28 mouse cellular contexts compared by ENCODE assay signal in the genomic region with DNA sequence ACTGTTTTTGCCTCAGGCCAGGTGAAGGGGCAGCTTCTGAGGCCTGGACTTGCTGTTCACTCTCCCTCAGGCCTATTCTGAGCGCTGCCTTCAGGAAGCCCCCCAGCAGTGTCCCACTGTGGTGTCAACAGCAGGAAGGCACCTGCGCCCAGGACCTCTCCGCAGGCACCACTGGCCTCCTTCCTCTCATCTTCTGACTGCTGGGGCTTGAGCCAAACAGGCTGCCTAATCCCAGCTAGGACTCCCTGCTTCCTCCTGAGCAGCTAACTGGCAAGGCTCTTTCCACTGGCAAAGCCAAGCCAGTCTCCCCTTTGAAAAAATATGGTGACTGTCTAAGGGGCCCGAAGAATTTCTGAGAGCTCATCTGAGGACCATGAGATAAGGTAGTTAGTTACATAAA. TPM values are rescaled to one million over a fixed set of nuclear protein-coding genes. Genes with fewer than 3 reads are reported as not detected.
A peak's percentile ranks its signal among the peaks of the same experiment; 100 is the strongest.
DNase-seq lines count a peak whose midpoint lies in the region; TF ChIP-seq lines count a peak whose summit lies in the region.
"Had no signal": no experiment of that assay in that cellular context is flagged by ENCODE, and none has a peak within 500 bp of the region (broad histone marks: within the 10 kb centered on the region; RNA-seq: fewer than 3 reads in every experiment).

No protein-coding gene starts in this region.

- WGBS in bone marrow, adult 2 months, result 47% methylated on average over 4 of the region's 4 CpGs

- H3K4me3 ChIP-seq in bone marrow, adult 2 months (replicated peaks; ENCODE audit: control insufficient read depth, low read depth, low read length), result no peak overlapping the region
- H3K4me3 ChIP-seq: embryonic facial prominence, embryonic 13.5 days; forebrain, embryonic 10.5 days; forebrain, embryonic 15.5 days; hindbrain, embryonic 12.5 days; liver, embryonic 15.5 days; megakaryocyte, embryonic 14.5 days; midbrain, embryonic 12.5 days had no signal

- peak; percentile 35 for DNase-seq in cerebellum, adult 8-10 months
- no peak for DNase-seq in cerebellum, adult 11 months
- peak; percentile 68 for DNase-seq in A20 (ENCODE audit: low read depth, low spot score)
- peak; percentile 36 to 45 for DNase-seq in cerebellum, postnatal 36 days
- no peak for DNase-seq in urinary bladder, adult 2 months (ENCODE audit: low spot score)
- no peak for DNase-seq in lung, postnatal 25 days (ENCODE audit: low spot score)
- DNase-seq: adrenal gland, adult 2 months; adrenal gland, postnatal 36 days; embryo, embryonic 11 days; gastrocnemius, postnatal 36 days; heart, adult 18-20 months; heart, postnatal 36 days; kidney, adult 8-10 months; kidney, postnatal 4 days; layer of hippocampus, postnatal 36 days; liver; lung, postnatal 4 days; thymus, postnatal 25 days had no signal

- peaks cover 1% of the 10 kb centered on the region; the same call in 1 of the 2 replicates for H3K4me1 ChIP-seq in bone marrow, adult 2 months (ENCODE audit: control insufficient read depth, insufficient read depth, low read length)
- H3K4me1 ChIP-seq: embryonic facial prominence, embryonic 13.5 days; forebrain, embryonic 15.5 days; hindbrain, embryonic 12.5 days; liver, embryonic 15.5 days; midbrain, embryonic 12.5 days had no signal

- peak overlapping the region; percentile 45; the same call in 1 of the 2 replicates for H3K27ac ChIP-seq in bone marrow, adult 2 months (ENCODE audit: control insufficient read depth, insufficient read depth, low read depth, low read length, poor library complexity)
- H3K27ac ChIP-seq: embryonic facial prominence, embryonic 13.5 days; forebrain, embryonic 10.5 days; forebrain, embryonic 15.5 days; hindbrain, embryonic 12.5 days; kidney, postnatal 0 days; liver, embryonic 15.5 days; midbrain, embryonic 12.5 days had no signal

- no peak for TF ChIP-seq POLR2A in bone marrow, adult 2 months (IDR thresholded peaks at IDR 0.05; ENCODE audit: borderline replicate concordance, control insufficient read depth, low read depth, low read length)

- TF ChIP-seq CTCF in bone marrow, adult 2 months (IDR thresholded peaks at IDR 0.05; ENCODE audit: control insufficient read depth, insufficient read depth, low read length), result no peak

RNA-seq across cellular contexts. Expression of a gene that starts 16.9 kb away (rescaled TPM):
- not detected in 2 replicates for polyA plus RNA-seq in bone marrow, adult 2 months (2011; ENCODE audit: insufficient read depth, insufficient read length, low replicate concordance, missing spikeins)
- 71.6 and 86.2 TPM in 2 replicates for polyA plus RNA-seq in urinary bladder, adult 2 months (2012; rRNA removed)
- polyA plus RNA-seq: activated CD4-positive, CD25-positive, alpha-beta regulatory T cell, adult 4 months had no signal

Comparison
In these comparisons a context has a peak if more than half of its experiments do, and no peak if none do; other contexts are left out.
1. DNase-seq: peak in cerebellum, adult 8-10 months (single experiment), A20 (single experiment) and cerebellum, postnatal 36 days (2 of 2); none in cerebellum, adult 11 months (single experiment), urinary bladder, adult 2 months (single experiment) and lung, postnatal 25 days (single experiment).
2. RNA of a gene that starts 16.9 kb away (polyA plus RNA-seq): 71.6 to 86.2 TPM in urinary bladder, adult 2 months; not detected in bone marrow, adult 2 months; every median in the first group is over 10 times any median in the second.